Mouse (Mus musculus) forebrain, postnatal 0 days (tissue): ENCODE results near the gene 1110065P20Rik. TPM values are rescaled to one million over a fixed set of nuclear protein-coding genes. Genes with fewer than 3 reads are reported as not detected.

ENCODE experiments used
- ATAC-seq: fragments of 200-750 bp; cut with Nextera tagmentation; 2 replicates; pipeline ENCODE4 v1.8.0; 2017; ENCODE audit warnings: mild to moderate bottlenecking, moderate library complexity
- DNase-seq: peaks from one replicate; pipeline ENCODE4 v3.0.0-alpha.2; 2015
- H3K27ac ChIP-seq: fragments of 300-500 bp; sonication (generic); 2 replicates; pipeline ENCODE4 v1.5.1; 2014; ENCODE audit warnings: low read depth, mild to moderate bottlenecking, antibody characterized with exemption, low read length, moderate library complexity, mixed read lengths
- H3K27me3 ChIP-seq: fragments of 300-500 bp; sonication (generic); 2 replicates; pipeline ENCODE4 v1.6.1; 2014; ENCODE audit warnings: mild to moderate bottlenecking, low read length, mixed read lengths; ENCODE audit not compliant: insufficient read depth
- H3K36me3 ChIP-seq: fragments of 300-500 bp; sonication (generic); 2 replicates; pipeline ENCODE4 v1.6.1; 2014; ENCODE audit warnings: mild to moderate bottlenecking, moderate library complexity; ENCODE audit not compliant: insufficient read depth
- H3K4me1 ChIP-seq: fragments of 300-500 bp; sonication (generic); 2 replicates; pipeline ENCODE4 v1.6.1; 2014; ENCODE audit warnings: antibody characterized with exemption; ENCODE audit not compliant: insufficient read depth
- H3K4me2 ChIP-seq: fragments of 300-500 bp; sonication (generic); 2 replicates; pipeline ENCODE4 v1.6.1; 2014; ENCODE audit warnings: low read depth, mild to moderate bottlenecking, moderate library complexity
- H3K4me3 ChIP-seq: fragments of 300-500 bp; sonication (generic); 2 replicates; pipeline ENCODE4 v1.5.1; 2014; ENCODE audit warnings: low read depth, low read length, mixed read lengths
- H3K9ac ChIP-seq: fragments of 300-500 bp; sonication (generic); 2 replicates; pipeline ENCODE4 v1.6.1; 2014; ENCODE audit warnings: mild to moderate bottlenecking
- H3K9me3 ChIP-seq: fragments of 300-500 bp; sonication (generic); 2 replicates; pipeline ENCODE4 v1.6.1; 2016; ENCODE audit warnings: low read length
- CTCF ChIP-seq: sonication (generic); IDR thresholded peaks from 2 replicates; pipeline ENCODE4 v1.5.1; 2016; ENCODE audit warnings: antibody characterized with exemption, control low read depth, low read depth
- WGBS: fragments of 180-500 bp; shearing (Covaris S2); extraction: QIAGEN DNeasy Blood & Tissue Kit; methylation state at CpG from one replicate; pipeline ENCODE4 v1.1.7; 2014; 5-methylcytosine and 5-hydroxymethylcytosine counted together
- polyA plus RNA-seq: library from polyadenylated mRNA; unstranded; fragments of >200 nt; fragmentation: Nextera tagmentation; extraction: Ambion mirVana; gene quantifications from 2 replicates; pipeline ENCODE4 v1.2.1, GENCODE M21; 2015
- total RNA-seq: library from RNA; depleted of rRNA; stranded (reverse); fragments of >200 nt; gene quantifications from 2 replicates; pipeline ENCODE4 v1.2.3, GENCODE M21; 2014

1110065P20Rik gene
- total and polyA plus RNA-seq, 2 experiments from 2014 or later: 141 to 144 TPM

- Histone ChIP-seq H3K36me3 (no peaks in the 10 kb centered on the region), H3K27ac (no peak overlapping the region), H3K9ac (no peak overlapping the region), H3K27me3 (peaks cover 6% of the 10 kb centered on the region), H3K9me3 (no peaks in the 10 kb centered on the region), H3K4me1 (no peaks in the 10 kb centered on the region), H3K4me3 (no peak overlapping the region), H3K4me2 (no peak overlapping the region)
- no peak for TF ChIP-seq CTCF
- ATAC-seq (no peak), DNase-seq (no peak)
- WGBS: 65% methylated on average over 2 of the region's 2 CpGs
These were observed 38.9 kb upstream of the 1110065P20Rik start for GRCm38 (mm10) chr4:124889935-124890334.

- ATAC-seq (no peak), DNase-seq (no peak)
- Histone ChIP-seq H3K27ac (no peak overlapping the region), H3K27me3 (peaks cover 6% of the 10 kb centered on the region), H3K4me1 (no peaks in the 10 kb centered on the region), H3K36me3 (no peaks in the 10 kb centered on the region), H3K9me3 (no peaks in the 10 kb centered on the region), H3K9ac (no peak overlapping the region), H3K4me3 (no peak overlapping the region), H3K4me2 (no peak overlapping the region)
- WGBS: 66% methylated on average over 7 of the region's 7 CpGs
- no peak for TF ChIP-seq CTCF
These were observed 37.7 kb upstream of the 1110065P20Rik start for GRCm38 (mm10) chr4:124888702-124889101.

DNA sequence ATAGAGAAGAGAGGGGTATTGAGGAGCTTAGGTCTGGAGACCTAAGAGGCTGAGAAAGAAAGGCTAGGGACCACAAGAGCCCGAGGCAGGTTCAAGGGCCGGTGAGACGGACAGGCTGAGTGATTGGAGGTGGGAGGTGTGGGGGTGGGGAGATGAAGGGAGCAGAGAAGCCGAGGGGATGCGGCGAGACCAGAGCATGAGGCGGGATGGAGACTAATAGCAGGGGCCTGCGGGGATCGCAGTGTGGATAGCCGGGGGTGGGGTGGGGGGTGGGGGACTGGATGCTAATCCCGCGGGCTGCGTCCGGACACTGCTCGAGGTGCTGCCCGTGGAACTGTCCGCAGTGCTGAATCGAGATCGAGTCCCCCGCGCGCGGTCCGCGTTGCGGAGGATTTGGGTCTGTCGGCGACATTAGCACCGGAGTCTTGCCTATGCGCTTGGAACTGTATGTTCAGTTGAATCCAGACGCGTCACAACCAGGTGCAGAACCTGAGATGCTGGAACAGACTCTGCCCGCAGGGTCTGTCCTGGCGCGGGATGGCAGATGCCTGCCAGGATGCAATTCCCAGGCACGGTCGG is 31.2 kb upstream of the 1110065P20Rik start:
- Histone ChIP-seq H3K4me2 (peak overlapping the region; percentile 78), H3K27me3 (peaks cover 7% of the 10 kb centered on the region), H3K36me3 (no peaks in the 10 kb centered on the region), H3K4me1 (peaks cover 4% of the 10 kb centered on the region; the same call in 1 of the 2 replicates), H3K4me3 (peak overlapping the region; percentile 55), H3K9me3 (no peaks in the 10 kb centered on the region), H3K9ac (peak overlapping the region; percentile 44), H3K27ac (no peak overlapping the region)
- peak; percentile 0; the same call in 1 of the 2 replicates for ATAC-seq
- under 1% methylated on average over 37 of the region's 37 CpGs for WGBS
- TF ChIP-seq CTCF: no peak
- peak; percentile 27 for DNase-seq

- peak; percentile 31; the same call in 1 of the 2 replicates for TF ChIP-seq CTCF
- Histone ChIP-seq H3K36me3 (no peaks in the 10 kb centered on the region), H3K9ac (peak overlapping the region; percentile 44), H3K9me3 (no peaks in the 10 kb centered on the region), H3K27me3 (peaks cover 7% of the 10 kb centered on the region), H3K4me2 (peak overlapping the region; percentile 78), H3K4me1 (peaks cover 4% of the 10 kb centered on the region; the same call in 1 of the 2 replicates), H3K4me3 (peak overlapping the region; percentile 55), H3K27ac (no peak overlapping the region)
- ATAC-seq: peak; percentile 97
- 2% methylated on average over 37 of the region's 37 CpGs for WGBS
- DNase-seq: peak; percentile 92
These were observed 30.4 kb upstream of the 1110065P20Rik start for GRCm38 (mm10) chr4:124881341-124881908.

DNA sequence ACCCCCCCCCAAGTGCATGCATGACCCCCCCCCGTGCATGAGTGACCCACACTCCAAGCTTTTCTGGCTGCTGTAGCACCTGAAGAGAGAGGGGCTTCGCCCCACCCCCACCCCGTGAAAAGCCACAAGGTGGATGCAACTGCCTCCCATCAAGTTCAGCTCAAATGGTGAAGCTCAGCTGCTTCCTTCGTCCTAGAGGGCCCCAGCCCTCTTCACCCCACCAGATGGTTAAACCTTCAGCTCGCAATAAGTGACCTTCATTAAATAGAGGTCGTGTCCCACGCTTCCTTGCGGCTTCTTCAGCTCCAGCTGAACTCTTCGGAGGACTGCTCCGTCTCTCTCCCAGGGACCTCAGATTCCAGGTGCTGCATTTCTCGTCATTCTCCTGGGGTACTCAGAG is 29.6 kb upstream of the 1110065P20Rik start, which contains the start of gene Epha10:
Gene Epha10 (plus strand): TSS at position 301 of the 400 bp plus-strand sequence.
- peak within 1 kb of the TSS; percentile 55 for H3K4me3 ChIP-seq
- TF ChIP-seq CTCF: no peak
- ATAC-seq (no peak), DNase-seq (no peak)
- no peaks in the 10 kb centered on the region for H3K9me3 ChIP-seq
- peaks cover 4% of the 10 kb centered on the region; the same call in 1 of the 2 replicates for H3K4me1 ChIP-seq
- no peak within 1 kb of the TSS for H3K27ac ChIP-seq
- 2% methylated on average over 11 of the region's 11 CpGs for WGBS
- H3K4me2 ChIP-seq: peak within 1 kb of the TSS; percentile 78
- H3K9ac ChIP-seq: peak within 1 kb of the TSS; percentile 44
- H3K36me3 ChIP-seq: no peaks in the 10 kb centered on the region
- peaks cover 7% of the 10 kb centered on the region for H3K27me3 ChIP-seq

- no peak overlapping the region for H3K27ac ChIP-seq
- DNase-seq (no peak), ATAC-seq (no peak)
- no peaks in the 10 kb centered on the region for H3K4me1 ChIP-seq
- H3K9me3 ChIP-seq: no peaks in the 10 kb centered on the region
- 92% methylated on average over 1 of the region's 1 CpGs for WGBS
- H3K9ac ChIP-seq: no peak overlapping the region
- H3K27me3 ChIP-seq: no peaks in the 10 kb centered on the region
- H3K36me3 ChIP-seq: no peaks in the 10 kb centered on the region
- H3K4me3 ChIP-seq: no peak overlapping the region
- no peak overlapping the region for H3K4me2 ChIP-seq
- peak; percentile 52 for TF ChIP-seq CTCF
These were observed 21.7 kb upstream of the 1110065P20Rik start for GRCm38 (mm10) chr4:124872719-124873118.
